Mouse (Mus musculus): ENCODE measurements around the gene Park7. TPM values are rescaled to one million over a fixed set of nuclear protein-coding genes. Genes with fewer than 3 reads are reported as not detected.

The Park7 gene
- 100 to 1,000 TPM; 184 to 211 TPM for total RNA-seq (2021)

GRCm38 (mm10) chr4:150914290-150914733 is at the start of gene Park7, which contains the start of gene Tnfrsf9:
Park7 (minus strand) TSS chr4:150914437.
Tnfrsf9 (plus strand) TSS chr4:150914562.
- intact Hi-C loops (cut with DNase I), result no loop called here
- DNase-seq (ENCODE audit: low spot score in 2 of 2), result peak; percentile 95 to 97

GRCm38 (mm10) chr4:150963711-150964110 is 49.5 kb upstream of the Park7 start:
- intact Hi-C loops (cut with DNase I), result loop anchor here (5.0 kb wide), 1 partner anchor 41 kb away; no protein-coding TSS in a partner anchor
- no peak for DNase-seq (ENCODE audit: low spot score in 2 of 2)

- no peak for DNase-seq (ENCODE audit: low spot score in 2 of 2)
- intact Hi-C loops (cut with DNase I), result loop anchor here (5.0 kb wide), 1 partner anchor 40 kb away; no protein-coding TSS in a partner anchor
Observed at GRCm38 (mm10) chr4:150962231-150962630, 48.0 kb upstream of the Park7 start.

- intact Hi-C loops (cut with DNase I), result no loop called here
- DNase-seq (ENCODE audit: low spot score in 2 of 2), result no peak
Observed at GRCm38 (mm10) chr4:150958536-150958935, 44.3 kb upstream of the Park7 start.

GRCm38 (mm10) chr4:150957106-150957458 is 42.8 kb upstream of the Park7 start:
- no peak for DNase-seq (ENCODE audit: low spot score in 2 of 2)
- intact Hi-C loops (cut with DNase I), result no loop called here

- no peak for DNase-seq (ENCODE audit: low spot score in 2 of 2)
- intact Hi-C loops (cut with DNase I), result no loop called here
Observed at GRCm38 (mm10) chr4:150956369-150957105, 42.3 kb upstream of the Park7 start.

GRCm38 (mm10) chr4:150950972-150951371 is 36.7 kb upstream of the Park7 start:
- intact Hi-C loops (cut with DNase I), result no loop called here
- DNase-seq (ENCODE audit: low spot score in 2 of 2), result no peak

GRCm38 (mm10) chr4:150944707-150945106 is 30.5 kb upstream of the Park7 start:
- DNase-seq (ENCODE audit: low spot score in 2 of 2), result peak in 1 of 2 experiments; percentile 23
- intact Hi-C loops (cut with DNase I), result no loop called here

GRCm38 (mm10) chr4:150939991-150940651 is 25.9 kb upstream of the Park7 start:
- intact Hi-C loops (cut with DNase I), result no loop called here
- no peak for DNase-seq (ENCODE audit: low spot score in 2 of 2)

- intact Hi-C loops (cut with DNase I), result no loop called here
- DNase-seq (ENCODE audit: low spot score in 2 of 2), result peak in 1 of 2 experiments; percentile 26
Observed at GRCm38 (mm10) chr4:150938063-150938452, 23.8 kb upstream of the Park7 start.

- intact Hi-C loops (cut with DNase I), result no loop called here
- peak; percentile 56 to 60 for DNase-seq (ENCODE audit: low spot score in 2 of 2)
Observed at GRCm38 (mm10) chr4:150937293-150938062, 23.2 kb upstream of the Park7 start.

- intact Hi-C loops (cut with DNase I), result no loop called here
- no peak for DNase-seq (ENCODE audit: low spot score in 2 of 2)
Observed at GRCm38 (mm10) chr4:150933503-150933902, 19.3 kb upstream of the Park7 start.

- intact Hi-C loops (cut with DNase I), result no loop called here
Observed at GRCm38 (mm10) chr4:150927789-150928188, 13.6 kb upstream of the Park7 start.

GRCm38 (mm10) chr4:150926924-150927705 is 12.9 kb upstream of the Park7 start:
- DNase-seq (ENCODE audit: low spot score in 2 of 2), result no peak
- intact Hi-C loops (cut with DNase I), result no loop called here

More at GRCm38 (mm10) chr4:150927789-150928188, 13.6 kb upstream of the Park7 start:
- no peak for DNase-seq (ENCODE audit: low spot score in 2 of 2)

GRCm38 (mm10) chr4:150925923-150926322 is 11.7 kb upstream of the Park7 start:
- intact Hi-C loops (cut with DNase I), result no loop called here
- DNase-seq (ENCODE audit: low spot score in 2 of 2), result no peak

- intact Hi-C loops (cut with DNase I), result loop anchor here (5.0 kb wide), 1 partner anchor 37 kb away; no protein-coding TSS in a partner anchor
- DNase-seq (ENCODE audit: low spot score in 2 of 2), result no peak
Observed at GRCm38 (mm10) chr4:150924936-150925335, 10.7 kb upstream of the Park7 start.

GRCm38 (mm10) chr4:150924308-150924707 is 10.1 kb upstream of the Park7 start:
- intact Hi-C loops (cut with DNase I), result loop anchor here (5.0 kb wide), 1 partner anchor 38 kb away; no protein-coding TSS in a partner anchor
- no peak for DNase-seq (ENCODE audit: low spot score in 2 of 2)

GRCm38 (mm10) chr4:150921206-150921605 is 7.0 kb upstream of the Park7 start:
- DNase-seq (ENCODE audit: low spot score in 2 of 2), result no peak
- intact Hi-C loops (cut with DNase I), result loop anchor here (5.0 kb wide), 1 partner anchor 41 kb away; no protein-coding TSS in a partner anchor

- intact Hi-C loops (cut with DNase I), result no loop called here
Observed at GRCm38 (mm10) chr4:150917336-150918027, 3.2 kb upstream of the Park7 start.

More at GRCm38 (mm10) chr4:150917336-150918027, 3.2 kb upstream of the Park7 start:
- DNase-seq (ENCODE audit: low spot score in 2 of 2), result no peak

All from left cerebral cortex, postnatal 36 days (tissue).